Mouse (Mus musculus): ENCODE measurements around the gene Dusp13.

GRCm38 (mm10) chr14:21703255-21703654 lies 47.7 kb downstream of the Dusp13 start:
- no peak for TF ChIP-seq CTCF (IDR thresholded peaks at IDR 0.05)
- no peak for TF ChIP-seq POLR2A (IDR thresholded peaks at IDR 0.05; ENCODE audit: insufficient read depth, low read depth, low read length)
